In genomic region chr11:117965052-117965451, GRCm38 (mm10) we compare ENCODE assay signal across 8 mouse cellular contexts. TPM values are rescaled to one million over a fixed set of nuclear protein-coding genes. Genes with fewer than 3 reads are reported as not detected.
DNase-seq lines count a peak whose midpoint lies in the region; ATAC-seq and TF ChIP-seq lines count a peak whose summit lies in the region.

No protein-coding gene starts in this region.

- peaks cover 49% of the 10 kb centered on the region for H3K27me3 ChIP-seq in forebrain, embryonic 10.5 days (ENCODE audit: poor library complexity, severe bottlenecking)
- H3K27me3 ChIP-seq in forebrain, embryonic 16.5 days (replicated peaks; ENCODE audit: control insufficient read depth, insufficient read depth, low read length) = no peaks in the 10 kb centered on the region
- H3K27me3 ChIP-seq in liver, adult 2 months (ENCODE audit: control insufficient read depth, insufficient read depth, low read length) = no peaks in the 10 kb centered on the region
- no peaks in the 10 kb centered on the region for H3K27me3 ChIP-seq in limb, embryonic 15.5 days

- H3K36me3 ChIP-seq in forebrain, embryonic 10.5 days (replicated peaks) = peaks cover 24% of the 10 kb centered on the region
- H3K36me3 ChIP-seq in forebrain, embryonic 16.5 days (ENCODE audit: control insufficient read depth, insufficient read depth) = no peaks in the 10 kb centered on the region
- no peaks in the 10 kb centered on the region; the same call in 1 of the 2 replicates for H3K36me3 ChIP-seq in liver, adult 2 months (ENCODE audit: control insufficient read depth, insufficient read depth, low read length)
- peaks cover 9% of the 10 kb centered on the region; the same call in 1 of the 2 replicates for H3K36me3 ChIP-seq in limb, embryonic 15.5 days

- no peak overlapping the region for H3K9ac ChIP-seq in forebrain, embryonic 16.5 days (replicated peaks; ENCODE audit: low read depth, low read length)
- H3K9ac ChIP-seq in liver, adult 2 months (ENCODE audit: low read depth, low read length) = no peak overlapping the region
- no peak overlapping the region for H3K9ac ChIP-seq in limb, embryonic 15.5 days

- no peak for ATAC-seq in forebrain, embryonic 16.5 days
- ATAC-seq in limb, embryonic 15.5 days (ENCODE audit: insufficient number of reproducible peaks, low FRiP score, low TSS enrichment, low read depth) = no peak
- ATAC-seq in monocyte, adult 5-6 weeks (replicated peaks; ENCODE audit: insufficient number of reproducible peaks, low FRiP score, low TSS enrichment, poor library complexity, severe bottlenecking) = no peak

- no peaks in the 10 kb centered on the region for H3K9me3 ChIP-seq in forebrain, embryonic 10.5 days
- H3K9me3 ChIP-seq in forebrain, embryonic 16.5 days (ENCODE audit: control insufficient read depth, low read length) = no peaks in the 10 kb centered on the region
- H3K9me3 ChIP-seq in limb, embryonic 15.5 days = no peaks in the 10 kb centered on the region

- no peak for DNase-seq in forebrain, embryonic 10.5 days (ENCODE audit: extremely low spot score, low spot score)
- DNase-seq in liver, adult 2 months (ENCODE audit: extremely low read depth, low read depth, low spot score) = peak; percentile 88
- no peak for DNase-seq in liver
- peak; percentile 42 for DNase-seq in brain, adult 2 months (ENCODE audit: low read depth, low spot score)
- no peak for DNase-seq in layer of hippocampus, postnatal 10 days (ENCODE audit: low spot score in 2 of 2)

- WGBS in forebrain, embryonic 10.5 days = 17% methylated on average over 7 of the region's 7 CpGs
- 36% methylated on average over 7 of the region's 7 CpGs for WGBS in forebrain, embryonic 16.5 days
- WGBS in liver, adult 2 months = 26% methylated on average over 7 of the region's 7 CpGs
- WGBS in limb, embryonic 15.5 days = 33% methylated on average over 7 of the region's 7 CpGs

- no peak for TF ChIP-seq CTCF in liver, adult 2 months (IDR thresholded peaks at IDR 0.05; ENCODE audit: low read depth, low read length)

- no peak for TF ChIP-seq POLR2A in liver, adult 2 months (IDR thresholded peaks at IDR 0.05; ENCODE audit: extremely low read depth, insufficient read depth, low read length)

- peaks cover 87% of the 10 kb centered on the region for H3K4me1 ChIP-seq in forebrain, embryonic 10.5 days
- peaks cover 58% of the 10 kb centered on the region for H3K4me1 ChIP-seq in forebrain, embryonic 16.5 days (replicated peaks; ENCODE audit: control insufficient read depth, insufficient read depth, low read length)
- H3K4me1 ChIP-seq in liver, adult 2 months (ENCODE audit: control insufficient read depth, insufficient read depth, low read length) = peaks cover 59% of the 10 kb centered on the region
- H3K4me1 ChIP-seq in limb, embryonic 15.5 days = peaks cover 79% of the 10 kb centered on the region

- no peak overlapping the region for H3K4me2 ChIP-seq in forebrain, embryonic 16.5 days (ENCODE audit: low read length)
- H3K4me2 ChIP-seq in limb, embryonic 15.5 days = peak overlapping the region; percentile 90

- H3K4me3 ChIP-seq in forebrain, embryonic 10.5 days = peak overlapping the region; percentile 23
- no peak overlapping the region for H3K4me3 ChIP-seq in forebrain, embryonic 16.5 days (replicated peaks; ENCODE audit: low read length)
- no peak overlapping the region for H3K4me3 ChIP-seq in liver, adult 2 months (ENCODE audit: insufficient read depth, low read depth, low read length)
- H3K4me3 ChIP-seq in limb, embryonic 15.5 days = no peak overlapping the region

- H3K27ac ChIP-seq in forebrain, embryonic 10.5 days = peak overlapping the region; percentile 87; the same call in 1 of the 2 replicates
- H3K27ac ChIP-seq in forebrain, embryonic 16.5 days (ENCODE audit: low read length) = no peak overlapping the region
- H3K27ac ChIP-seq in liver, adult 2 months (replicated peaks; ENCODE audit: insufficient read depth, low read depth, low read length) = peak overlapping the region; percentile 75
- H3K27ac ChIP-seq in limb, embryonic 15.5 days = peak overlapping the region; percentile 95

- H3K79me2 ChIP-seq in liver, adult 2 months (ENCODE audit: control insufficient read depth, insufficient read depth, low read length) = peaks cover 21% of the 10 kb centered on the region

RNA-seq across cellular contexts. Expression of gene Socs3, which starts 4.8 kb away (rescaled TPM):
- 13.6 and 14.7 TPM in 2 replicates for polyA plus RNA-seq in forebrain, embryonic 10.5 days (2016; fragmentation: Nextera tagmentation; extraction: Ambion mirVana)
- 11.7 and 13.7 TPM in 2 replicates for polyA plus RNA-seq in forebrain, embryonic 16.5 days (2015; fragmentation: Nextera tagmentation; extraction: Ambion mirVana)
- 2.0 and 2.4 TPM in 2 replicates for total RNA-seq in liver, adult 2 months (2014; rRNA removed)
- polyA plus RNA-seq in liver, adult 2 months (2012; rRNA removed) = 4.0 and 7.5 TPM in 2 replicates
- 20.3 and 24.0 TPM in 2 replicates for polyA plus RNA-seq in limb, embryonic 15.5 days (2015; fragmentation: Nextera tagmentation; extraction: Ambion mirVana)
- 1 to 10 TPM; 2.3 to 2.8 TPM for total RNA-seq in layer of hippocampus, postnatal 10 days (2021)
- 67.9 to 84.4 TPM (median 70.9 TPM) in 3 replicates for total RNA-seq in monocyte, adult 5-6 weeks (2017)

RNA-seq across cellular contexts. Expression of gene Pgs1, which starts 21.0 kb away (rescaled TPM):
- 43.8 and 44.7 TPM in 2 replicates for polyA plus RNA-seq in forebrain, embryonic 10.5 days (2016; fragmentation: Nextera tagmentation; extraction: Ambion mirVana)
- polyA plus RNA-seq in forebrain, embryonic 16.5 days (2015; fragmentation: Nextera tagmentation; extraction: Ambion mirVana) = 56.9 and 58.1 TPM in 2 replicates
- 4.7 and 5.0 TPM in 2 replicates for total RNA-seq in liver, adult 2 months (2014; rRNA removed)
- polyA plus RNA-seq in liver, adult 2 months (2012; rRNA removed) = 17.8 and 22.1 TPM in 2 replicates
- 35.5 and 37.8 TPM in 2 replicates for polyA plus RNA-seq in limb, embryonic 15.5 days (2015; fragmentation: Nextera tagmentation; extraction: Ambion mirVana)
- total RNA-seq in layer of hippocampus, postnatal 10 days (2021) = 10 to 100 TPM; 59.2 to 59.6 TPM
- total RNA-seq in monocyte, adult 5-6 weeks (2017) = 20.4 to 31.7 TPM (median 30.1 TPM) in 3 replicates

Comparison
In these comparisons a context has a peak if more than half of its experiments do, and no peak if none do; other contexts are left out.
1. DNase-seq: peak in liver, adult 2 months (single experiment) and brain, adult 2 months (single experiment); none in forebrain, embryonic 10.5 days (single experiment), liver (single experiment) and layer of hippocampus, postnatal 10 days (0 of 2).